Mouse (Mus musculus) adrenal gland, adult 2 months (tissue): ENCODE results near the gene Xylt2. TPM values are rescaled to one million over a fixed set of nuclear protein-coding genes. Genes with fewer than 3 reads are reported as not detected.
"Not testable (repeated sequence)": the region's sequence is repeated elsewhere in the genome, so short reads cannot be mapped to it uniquely, and the experiment has no call there.

Experiments
- DNase-seq: peaks from one replicate; pipeline ENCODE4 v3.0.0; 2021
- long read RNA-seq: library from polyadenylated mRNA; stranded (forward); transcript quantifications from one replicate; pipeline ENCODE4 v2.0.0, GENCODE M21; 2021
- polyA plus RNA-seq: library from polyadenylated mRNA; depleted of rRNA; stranded (reverse); fragments of >200 nt; gene quantifications from 2 replicates; pipeline ENCODE4 v1.2.3, GENCODE M21; 2012; rRNA removed
- total RNA-seq, 2 experiments: library from RNA; stranded (reverse); gene quantifications; 2 replicates each; pipeline ENCODE4 v1.2.3; 2021

Gene Xylt2
- total RNA-seq (10 to 100 TPM; 11.5 to 19.0 TPM), polyA plus RNA-seq (51.7 and 60.4 TPM in 2 replicates)
- long read RNA-seq, transcript Xylt2-201 (11 exons, 3,442 nt): major isoform, 27 of 33 reads
- long read RNA-seq, partial matches to known transcripts: 2 of 33 reads
- long read RNA-seq, other reads (novel, unspliced or antisense): 4 of 33 reads

DNA sequence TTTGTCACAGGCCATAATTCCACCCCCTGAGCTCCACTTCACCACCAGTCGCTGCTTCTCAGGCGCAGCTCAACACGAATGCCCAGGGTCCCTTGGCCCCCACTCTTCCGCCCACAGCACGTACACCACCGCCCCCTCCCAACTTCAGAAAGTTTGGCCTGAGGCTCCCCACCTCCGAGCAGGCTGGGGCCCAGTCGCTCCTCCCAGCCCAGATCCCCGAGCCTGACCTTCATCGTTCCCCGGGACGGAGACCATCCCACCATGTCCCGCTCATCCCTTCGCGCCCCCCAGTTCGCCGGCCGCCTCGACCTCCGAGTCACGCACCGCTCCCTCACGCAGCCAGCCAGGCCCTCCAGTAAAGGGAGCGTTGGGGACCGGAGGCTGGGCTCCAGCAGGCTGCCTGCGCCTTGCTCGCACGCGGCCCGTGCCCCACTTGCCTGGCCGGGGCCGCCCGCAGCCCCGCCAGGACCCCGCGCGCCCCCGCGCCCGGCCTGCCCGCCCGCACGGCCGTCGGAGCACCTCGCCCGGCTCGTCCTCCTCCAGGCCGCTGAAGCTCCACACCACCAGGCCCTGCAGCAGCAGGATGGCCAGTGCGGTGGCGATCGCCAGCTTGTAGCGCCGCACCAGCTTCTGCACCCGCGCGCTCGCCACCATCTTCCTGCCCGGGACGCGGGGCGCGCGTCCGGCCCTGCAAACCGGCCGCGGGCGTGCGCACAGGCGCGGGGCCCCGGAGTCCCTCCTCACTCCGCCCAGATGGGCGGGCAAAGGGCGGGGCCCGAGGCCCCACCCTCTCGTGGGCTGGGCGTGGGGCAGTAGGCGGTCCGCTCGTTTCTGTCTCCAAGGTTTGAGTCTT is at the start of gene Xylt2:
Gene Xylt2, minus strand, starts transcription at position 762 of the 853 bp plus-strand sequence.
- DNase-seq: peak; percentile 97

DNA sequence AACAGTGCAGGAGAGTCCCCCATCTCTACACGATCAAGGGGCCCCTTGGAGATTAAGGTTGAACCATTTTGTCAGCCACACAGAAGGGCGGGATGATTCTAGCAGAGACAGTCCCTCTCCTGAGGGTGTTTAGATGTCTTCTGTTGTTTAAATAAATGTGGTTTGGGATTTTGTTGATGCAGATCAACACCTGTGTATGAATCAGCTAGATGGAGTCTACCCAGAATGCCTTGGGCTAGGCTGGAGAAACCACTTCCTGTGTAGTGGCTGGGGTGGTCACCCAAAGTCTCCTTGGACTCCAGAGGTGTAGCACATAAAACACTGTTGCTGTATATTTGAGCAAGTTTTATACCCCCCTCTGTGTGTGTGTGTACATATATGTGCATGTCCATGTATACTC is 41.9 kb upstream of the Xylt2 start:
- DNase-seq: no peak

- no peak for DNase-seq
Measured at GRCm38 (mm10) chr11:94718113-94718909, 41.0 kb upstream of the Xylt2 start.

DNA sequence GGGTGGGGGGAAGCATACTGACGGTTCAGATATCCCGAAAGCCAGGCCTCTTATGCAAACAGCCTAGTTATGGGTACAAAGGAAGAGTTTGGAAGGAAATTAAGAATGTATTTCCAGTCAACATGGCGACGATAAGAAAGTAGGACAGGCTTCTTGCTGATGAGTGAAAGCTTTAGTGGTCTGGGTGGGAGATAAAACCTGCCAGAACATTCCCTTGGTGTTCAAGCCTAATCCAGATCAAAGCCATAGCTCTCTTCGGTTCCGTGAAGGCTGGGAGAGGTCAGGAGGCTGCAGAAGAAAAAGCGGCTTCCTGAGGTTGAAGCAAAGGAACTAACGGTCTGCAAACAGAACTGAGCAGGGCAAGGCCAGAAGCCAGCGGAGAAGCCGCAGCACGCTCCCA is 39.9 kb upstream of the Xylt2 start:
- DNase-seq: peak; percentile 6

GRCm38 (mm10) chr11:94716754-94717153 is 39.4 kb upstream of the Xylt2 start:
- DNase-seq: peak; percentile 52

DNA sequence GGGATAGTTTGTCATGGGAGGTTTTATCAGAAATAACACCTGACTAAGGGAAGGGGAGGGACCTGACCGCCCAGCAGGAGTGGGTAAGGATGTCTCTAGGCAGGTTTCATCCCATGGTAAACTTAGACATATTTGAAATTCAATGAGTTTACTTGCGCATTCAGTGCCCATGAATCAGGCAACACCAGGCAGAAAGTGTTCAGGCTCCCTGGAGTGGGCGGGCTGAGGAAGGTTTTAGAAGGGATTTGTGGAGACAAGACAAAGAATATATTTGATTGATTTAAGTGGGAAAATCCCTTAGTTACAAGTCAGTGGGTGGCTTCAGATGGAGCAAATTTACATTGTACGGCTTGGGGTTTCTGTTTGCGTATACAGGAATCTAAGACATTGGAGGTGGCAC is 38.3 kb upstream of the Xylt2 start:
- DNase-seq: no peak

- DNase-seq: no peak
Measured at GRCm38 (mm10) chr11:94713246-94713860, 36.0 kb upstream of the Xylt2 start.

DNA sequence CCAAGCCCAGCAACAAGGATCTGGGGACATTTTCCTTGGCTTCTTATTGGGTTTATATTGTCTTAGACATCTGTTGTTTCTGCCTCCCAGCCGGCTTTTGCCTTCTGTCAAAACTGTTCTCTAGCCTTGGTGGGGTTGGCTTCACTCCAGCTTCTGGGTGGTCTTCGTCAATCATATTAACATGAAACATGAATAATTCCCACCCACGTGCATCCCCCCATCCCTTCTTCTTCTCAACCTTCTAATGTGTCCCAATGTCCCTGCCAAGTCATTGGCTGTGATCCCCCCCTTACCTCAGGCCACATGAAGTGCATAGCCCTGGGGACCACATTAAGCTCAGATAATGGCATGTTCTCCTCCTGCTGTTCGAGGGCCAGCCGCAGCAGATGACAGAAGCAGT is 27.2 kb upstream of the Xylt2 start, which contains the start of gene Gm11541:
Gene Gm11541, minus strand, starts transcription at position 28 of the 400 bp plus-strand sequence.
- DNase-seq: no peak

- DNase-seq: no peak
Measured at GRCm38 (mm10) chr11:94704020-94704419, 26.7 kb upstream of the Xylt2 start.

GRCm38 (mm10) chr11:94702216-94702610 is 24.9 kb upstream of the Xylt2 start:
- no peak for DNase-seq

DNA sequence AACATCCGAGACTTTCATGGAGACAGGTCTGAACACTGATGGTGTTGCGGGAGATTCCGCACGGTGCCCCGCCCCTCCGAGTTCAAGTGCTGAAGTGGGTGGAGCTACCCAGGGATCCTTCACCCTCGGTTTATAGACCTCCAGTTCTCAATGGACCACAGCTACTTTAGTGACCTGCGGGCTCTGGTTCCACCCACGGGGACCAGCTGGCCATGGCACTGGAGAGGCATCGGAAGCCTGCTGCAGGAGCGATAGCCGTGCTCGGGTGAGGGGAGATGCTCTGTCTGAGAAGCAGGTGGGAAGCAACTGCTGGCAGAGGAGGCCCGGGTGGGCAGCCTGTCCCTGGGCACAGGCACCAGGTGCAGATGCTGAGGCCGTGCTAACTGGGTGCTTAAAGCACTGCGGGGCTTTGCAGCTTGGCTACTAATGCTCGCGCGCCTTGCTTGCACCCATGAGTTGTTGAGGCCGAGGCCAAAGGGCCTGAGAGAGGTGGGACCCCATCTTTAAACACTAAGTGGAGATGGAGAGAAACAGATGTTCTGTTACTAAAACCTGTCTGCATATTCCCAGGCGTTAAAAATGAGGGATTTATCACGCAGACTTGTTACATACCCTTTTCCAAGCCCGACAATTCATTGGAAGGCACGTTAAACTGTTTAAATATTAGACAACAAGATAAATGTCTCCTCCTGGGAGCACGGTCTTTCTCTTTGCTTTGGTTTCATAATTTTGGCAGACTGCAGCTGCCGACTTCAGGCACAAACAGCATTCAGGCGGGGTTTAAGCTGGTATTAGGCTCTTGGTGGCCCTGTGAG is 24.3 kb upstream of the Xylt2 start:
- DNase-seq: no peak

DNA sequence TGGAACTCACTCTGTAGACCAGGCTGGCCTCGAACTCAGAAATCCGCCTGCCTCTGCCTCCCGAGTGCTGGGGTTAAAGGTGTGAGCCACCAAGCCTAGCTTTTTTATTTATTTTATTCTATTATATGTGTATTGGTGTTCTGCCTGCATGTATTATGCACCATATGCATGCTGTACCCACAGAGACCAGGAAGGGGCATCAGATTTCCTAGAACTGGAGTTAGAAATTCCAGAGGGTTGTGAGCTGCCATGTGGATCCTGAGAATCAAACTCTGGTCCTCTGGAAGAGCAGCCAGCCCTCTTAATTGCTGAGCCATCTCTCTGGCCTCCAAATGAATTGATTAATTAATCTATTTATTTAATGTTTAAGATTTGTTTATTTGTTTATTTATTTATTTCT is 22.1 kb upstream of the Xylt2 start:
- no peak for DNase-seq

DNA sequence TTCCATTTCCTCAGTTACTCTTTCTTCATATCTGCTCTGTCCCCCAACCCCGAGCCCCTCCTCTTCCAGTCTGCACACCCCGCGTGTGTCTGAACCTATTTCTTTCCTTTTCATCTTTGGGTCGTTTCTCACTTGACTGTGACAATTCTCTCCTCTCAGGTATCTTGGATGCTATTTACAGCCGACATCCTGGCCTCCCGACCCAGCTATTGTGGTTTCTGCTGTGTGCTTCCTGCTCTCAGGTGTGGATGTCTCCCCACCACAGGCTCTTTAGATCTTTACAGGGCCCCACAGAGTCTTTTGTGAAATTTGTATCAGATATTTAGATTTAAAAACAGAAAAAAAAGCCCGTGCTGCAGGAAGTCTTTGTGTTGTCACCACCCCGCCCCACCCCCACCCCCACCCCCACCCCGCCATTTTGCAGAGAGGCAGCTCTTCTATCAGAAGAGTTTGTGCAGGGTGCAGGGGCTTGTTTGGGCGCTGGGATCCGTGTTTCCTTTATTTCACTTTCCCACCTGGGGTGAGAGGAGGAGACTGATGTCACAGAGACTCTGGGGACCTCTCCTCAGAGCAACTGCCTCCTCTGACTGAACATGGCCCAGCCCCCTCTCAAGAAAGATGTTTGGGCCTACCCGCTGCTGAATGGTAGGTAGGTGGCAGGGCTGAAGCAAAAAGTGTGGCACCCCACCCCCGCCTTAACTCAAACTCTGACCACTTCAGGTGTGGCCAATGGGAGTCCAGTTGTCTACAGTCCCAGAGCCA is 20.6 kb upstream of the Xylt2 start:
- no peak for DNase-seq

- DNase-seq: no peak
Measured at GRCm38 (mm10) chr11:94697140-94697539, 19.8 kb upstream of the Xylt2 start.

GRCm38 (mm10) chr11:94695508-94695907 is 18.2 kb upstream of the Xylt2 start:
- DNase-seq: no peak

GRCm38 (mm10) chr11:94692502-94692901 is 15.2 kb upstream of the Xylt2 start:
- DNase-seq: not testable (repeated sequence)

DNA sequence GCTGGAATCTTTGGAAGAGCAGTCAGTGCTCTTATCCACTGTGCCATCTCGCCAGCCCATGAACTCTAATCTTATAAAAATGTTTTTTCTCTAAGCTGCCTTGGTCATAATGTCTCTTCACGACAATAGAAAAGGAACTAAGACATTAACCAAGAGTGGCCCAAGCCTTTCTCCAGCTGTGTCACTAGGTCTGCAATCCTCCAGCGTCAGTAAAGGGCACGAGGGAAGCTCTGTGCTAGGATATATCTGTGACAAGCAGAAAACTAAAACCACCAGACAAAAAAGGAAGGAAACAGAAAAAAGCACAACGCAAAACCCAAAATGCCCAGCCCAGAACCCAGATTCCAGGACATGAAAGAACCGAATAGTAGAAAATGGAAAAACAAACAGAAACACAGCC is 9.9 kb upstream of the Xylt2 start:
- no peak for DNase-seq

DNA sequence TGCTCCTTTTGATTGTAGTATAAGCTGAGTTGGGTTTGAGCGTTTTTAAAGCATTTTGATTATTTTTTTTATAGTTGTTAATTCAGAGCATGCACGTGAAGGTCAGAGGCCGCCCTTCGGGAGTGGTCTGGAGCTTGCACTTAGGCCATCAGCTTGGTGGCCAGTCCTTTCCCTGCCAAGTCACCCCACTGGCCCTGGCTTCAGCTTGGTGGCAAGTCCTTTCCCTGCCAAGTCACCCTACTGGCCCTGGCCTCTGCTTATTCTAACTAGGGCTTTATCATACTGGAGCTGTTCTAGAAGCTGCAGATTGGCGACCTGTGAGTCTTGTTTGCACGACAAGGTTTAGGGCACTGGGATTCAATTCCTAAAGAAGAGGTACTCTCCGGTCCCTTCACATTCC is 5.1 kb upstream of the Xylt2 start:
- no peak for DNase-seq

GRCm38 (mm10) chr11:94681640-94682039 is 4.3 kb upstream of the Xylt2 start:
- no peak for DNase-seq

DNA sequence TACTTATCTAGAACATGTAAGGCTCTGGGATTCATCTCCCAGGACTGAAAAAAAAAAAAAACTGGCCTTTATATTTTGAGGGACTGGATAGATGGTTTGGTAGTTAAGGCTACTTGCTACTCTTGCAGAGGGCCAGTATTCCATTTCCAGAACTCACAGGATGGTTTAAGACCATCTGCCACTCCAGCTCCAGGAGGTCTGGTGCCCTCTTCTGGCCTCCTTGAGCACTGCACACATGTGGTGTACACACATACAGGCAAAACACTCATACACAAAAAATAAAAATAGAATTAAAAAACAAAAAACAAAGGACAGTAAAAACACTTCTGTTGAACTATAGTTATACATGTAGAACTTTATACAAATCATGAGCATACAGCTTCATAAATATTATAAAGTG is 3.3 kb upstream of the Xylt2 start:
- no peak for DNase-seq
